Mouse (Mus musculus): ENCODE measurements around the gene Omp. TPM values are rescaled to one million over a fixed set of nuclear protein-coding genes. Genes with fewer than 3 reads are reported as not detected.

The Omp gene
- total and polyA plus RNA-seq, 3 experiments, result 0.08 TPM; not detected in 2

DNA sequence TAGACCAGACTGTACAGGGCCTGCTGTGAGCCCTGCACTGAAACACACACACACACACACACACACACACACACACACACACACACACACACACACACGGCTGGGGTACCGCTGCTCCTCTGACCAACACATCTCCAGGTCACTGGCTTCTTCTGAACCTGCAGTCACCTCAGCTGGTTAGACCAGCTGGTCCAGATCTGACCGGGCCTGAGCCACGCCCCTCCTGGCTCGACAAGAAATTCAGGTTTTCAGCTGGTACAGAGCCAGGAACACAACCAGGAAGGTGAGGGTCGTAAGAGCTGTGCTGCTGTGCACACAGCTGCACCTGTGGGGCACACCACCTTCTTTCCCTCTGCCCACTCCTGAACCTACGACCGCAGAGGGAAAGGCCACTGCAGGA lies 13.2 kb upstream of the Omp start:
- Histone ChIP-seq H3K4me1 (ENCODE audit: control insufficient read depth in 1 of 2, insufficient read depth in 2 of 2) (peaks cover 0 to 16% of the 10 kb centered on the region in 2 experiments; a peak in 1 of 4 replicates), H3K36me3 (replicated peaks in 1 of 2; ENCODE audit: control insufficient read depth in 1 of 2, insufficient read depth in 1 of 2, low read length in 1 of 2) (no peaks in the 10 kb centered on the region), H3K4me2 (ENCODE audit: insufficient read depth, low read depth, poor library complexity, severe bottlenecking) (no peak overlapping the region), H3K27ac (ENCODE audit: insufficient read depth, low read depth) (no peak overlapping the region), H3K9me3 (replicated peaks; ENCODE audit: low read length) (no peaks in the 10 kb centered on the region), H3K9ac (ENCODE audit: insufficient read depth, low read depth) (no peak overlapping the region), H3K79me2 (replicated peaks; ENCODE audit: control insufficient read depth, extremely low read depth, insufficient read depth, poor library complexity, severe bottlenecking) (no peaks in the 10 kb centered on the region), H3K27me3 (replicated peaks) (peaks cover 3% of the 10 kb centered on the region), H3K4me3 (replicated peaks in 1 of 3; ENCODE audit: low read depth in 2 of 3, low read length in 2 of 3, poor library complexity in 1 of 3) (no peak overlapping the region)
- dilution Hi-C loops (cut with MboI; ENCODE audit: extremely low pct_ligation_motif_present, extremely low pct_unique_long_range_greater_than_20kb, low sequenced_read_pairs), result no loop called here
- TF ChIP-seq ELF1 (IDR thresholded peaks at IDR 0.05; ENCODE audit: low read depth, low read length), result no peak
- no peak for TF ChIP-seq TCF12 (IDR thresholded peaks at IDR 0.05; ENCODE audit: low read depth, low read length)
- TF ChIP-seq MAX (IDR thresholded peaks at IDR 0.05; ENCODE audit: low read length), result no peak
- no peak for TF ChIP-seq SMC3 (IDR thresholded peaks at IDR 0.05; ENCODE audit: low read depth, low read length)
- TF ChIP-seq E2F4 (IDR thresholded peaks at IDR 0.05; ENCODE audit: insufficient replicate concordance, low read depth, low read length), result no peak
- no peak for TF ChIP-seq ETS1 (conservative IDR thresholded peaks at IDR 0.05; ENCODE audit: low read depth, low read length)
- TF ChIP-seq BHLHE40 (IDR thresholded peaks at IDR 0.05; ENCODE audit: low read depth, low read length), result no peak
- TF ChIP-seq UBTF (IDR thresholded peaks at IDR 0.05; ENCODE audit: low read depth, low read length), result no peak
- TF ChIP-seq MEF2A (IDR thresholded peaks at IDR 0.05; ENCODE audit: borderline replicate concordance, low read depth, low read length), result no peak
- no peak for TF ChIP-seq RAD21 (IDR thresholded peaks at IDR 0.05; ENCODE audit: low read depth, low read length)
- TF ChIP-seq RCOR1 (conservative IDR thresholded peaks at IDR 0.05; ENCODE audit: low read depth, low read length), result no peak
- DNase-seq (ENCODE audit: extremely low read depth), result no peak
- in situ Hi-C loops (cut with MboI; ENCODE audit: low pct_ligation_motif_present, low pct_unique_long_range_greater_than_20kb, low sequenced_read_pairs), result loop anchor here (25.0 kb wide), 1 partner anchor 279 kb away; the partner anchor contains the start of gene Gucy2d

DNA sequence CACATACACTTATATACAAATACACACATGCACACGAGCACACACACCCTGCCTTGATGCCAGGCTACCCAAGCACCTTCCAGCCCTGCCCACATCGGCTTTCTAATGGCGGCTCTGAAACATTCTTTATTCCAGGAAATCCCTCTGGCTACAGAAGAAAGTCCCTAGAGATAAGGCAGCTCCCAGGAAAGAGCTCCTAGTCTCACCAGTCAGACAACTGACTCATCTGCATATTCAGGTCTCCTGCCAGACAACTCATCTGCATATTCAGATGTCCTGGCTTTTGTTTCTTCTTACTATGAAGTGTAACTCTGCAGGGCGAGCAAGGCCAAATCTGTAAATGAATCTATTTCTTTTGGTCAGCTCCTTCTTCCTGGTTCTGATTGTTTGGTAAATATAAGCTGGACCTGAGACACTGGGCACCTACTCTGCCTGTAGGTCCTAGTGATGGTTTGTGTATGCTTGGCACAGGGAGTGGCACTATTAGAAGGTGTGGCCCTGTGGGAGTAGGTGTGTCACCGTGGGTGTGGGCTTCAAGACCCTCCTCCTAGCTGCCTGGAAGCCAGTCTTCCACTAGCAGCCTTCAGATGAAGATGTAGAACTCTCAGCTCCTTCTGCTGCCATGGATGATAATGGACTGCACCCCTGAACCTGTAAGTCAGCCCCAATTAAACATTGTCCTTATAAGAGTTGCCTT lies 12.5 kb upstream of the Omp start:
- H3K9me3 ChIP-seq (replicated peaks; ENCODE audit: low read length), result no peaks in the 10 kb centered on the region
- in situ Hi-C loops (cut with MboI; ENCODE audit: low pct_ligation_motif_present, low pct_unique_long_range_greater_than_20kb, low sequenced_read_pairs), result loop anchor here (25.0 kb wide), 1 partner anchor 280 kb away; the partner anchor contains the start of gene Gucy2d
- H3K4me3 ChIP-seq (replicated peaks in 1 of 3; ENCODE audit: low read depth in 2 of 3, low read length in 2 of 3, poor library complexity in 1 of 3), result no peak overlapping the region
- H3K4me1 ChIP-seq (ENCODE audit: control insufficient read depth in 1 of 2, insufficient read depth in 2 of 2), result peaks cover 0 to 17% of the 10 kb centered on the region in 2 experiments; a peak in 1 of 4 replicates
- H3K9ac ChIP-seq (ENCODE audit: insufficient read depth, low read depth), result no peak overlapping the region
- H3K27me3 ChIP-seq (replicated peaks), result peaks cover 1% of the 10 kb centered on the region
- H3K4me2 ChIP-seq (ENCODE audit: insufficient read depth, low read depth, poor library complexity, severe bottlenecking), result no peak overlapping the region
- TF ChIP-seq E2F4 (IDR thresholded peaks at IDR 0.05; ENCODE audit: insufficient replicate concordance, low read depth, low read length) (no peak), KAT2A (IDR thresholded peaks at IDR 0.05; ENCODE audit: insufficient replicate concordance, low read length) (no peak), TCF12 (IDR thresholded peaks at IDR 0.05; ENCODE audit: low read depth, low read length) (no peak), NELFE (IDR thresholded peaks at IDR 0.05; ENCODE audit: low read depth, low read length) (no peak), MAX (IDR thresholded peaks at IDR 0.05; ENCODE audit: low read length) (no peak), TBP (conservative IDR thresholded peaks at IDR 0.05; ENCODE audit: low read depth, low read length) (no peak), HCFC1 (IDR thresholded peaks at IDR 0.05; ENCODE audit: low read depth, low read length) (no peak), RAD21 (IDR thresholded peaks at IDR 0.05; ENCODE audit: low read depth, low read length) (no peak), CTCF (conservative IDR thresholded peaks at IDR 0.05 in 1 of 2, IDR thresholded peaks at IDR 0.05 in 1 of 2; ENCODE audit: low read depth in 2 of 2, low read length in 2 of 2) (no peak), ZKSCAN1 (IDR thresholded peaks at IDR 0.05; ENCODE audit: borderline replicate concordance, low read depth, low read length) (no peak), JUND (conservative IDR thresholded peaks at IDR 0.05; ENCODE audit: low read depth, low read length) (no peak), POLR2A (IDR thresholded peaks at IDR 0.05; ENCODE audit: low read depth, low read length) (no peak), POLR2AphosphoS2 (IDR thresholded peaks at IDR 0.05; ENCODE audit: low read depth, low read length) (no peak), MYC (IDR thresholded peaks at IDR 0.05; ENCODE audit: low read depth, low read length) (no peak)
- no peak overlapping the region for H3K27ac ChIP-seq (ENCODE audit: insufficient read depth, low read depth)
- H3K36me3 ChIP-seq (replicated peaks in 1 of 2; ENCODE audit: control insufficient read depth in 1 of 2, insufficient read depth in 1 of 2, low read length in 1 of 2), result no peaks in the 10 kb centered on the region
- DNase-seq (ENCODE audit: extremely low read depth), result no peak
- no peaks in the 10 kb centered on the region for H3K79me2 ChIP-seq (replicated peaks; ENCODE audit: control insufficient read depth, extremely low read depth, insufficient read depth, poor library complexity, severe bottlenecking)
- dilution Hi-C loops (cut with MboI; ENCODE audit: extremely low pct_ligation_motif_present, extremely low pct_unique_long_range_greater_than_20kb, low sequenced_read_pairs), result no loop called here
